Mouse (Mus musculus): Measurements from ENCODE around the gene Rbm26. TPM values are rescaled to one million over a fixed set of nuclear protein-coding genes. Genes with fewer than 3 reads are reported as not detected.

Gene Rbm26
- polyA plus RNA-seq, 1 experiment: 8.7 TPM

GRCm38 (mm10) chr14:105096221-105096620 lies 80.9 kb downstream of the Rbm26 start:
- Histone ChIP-seq H3K36me3 (ENCODE audit: control insufficient read depth, insufficient read depth, low read length) (no peaks in the 10 kb centered on the region), H3K27ac (ENCODE audit: insufficient read depth, low read depth, low read length) (no peak overlapping the region), H3K4me1 (ENCODE audit: control insufficient read depth, insufficient read depth, low read length) (no peaks in the 10 kb centered on the region), H3K4me3 (ENCODE audit: insufficient read depth, low read depth, low read length) (no peak overlapping the region), H3K27me3 (replicated peaks; ENCODE audit: control insufficient read depth, insufficient read depth, low read length) (no peaks in the 10 kb centered on the region)
- no peak for DNase-seq
- TF ChIP-seq CTCF (conservative IDR thresholded peaks at IDR 0.05; ENCODE audit: insufficient read depth, insufficient read length, low read depth, low read length) (no peak), POLR2A (IDR thresholded peaks at IDR 0.05; ENCODE audit: low read depth, low read length) (no peak)
- 55% methylated on average over 3 of the region's 3 CpGs for WGBS

- no peak overlapping the region for H3K4me3 ChIP-seq (ENCODE audit: insufficient read depth, low read depth, low read length)
- TF ChIP-seq CTCF (conservative IDR thresholded peaks at IDR 0.05; ENCODE audit: insufficient read depth, insufficient read length, low read depth, low read length) (no peak), POLR2A (IDR thresholded peaks at IDR 0.05; ENCODE audit: low read depth, low read length) (no peak)
- 85% methylated on average over 4 of the region's 4 CpGs for WGBS
- H3K4me1 ChIP-seq (ENCODE audit: control insufficient read depth, insufficient read depth, low read length): no peaks in the 10 kb centered on the region
- H3K27me3 ChIP-seq (replicated peaks; ENCODE audit: control insufficient read depth, insufficient read depth, low read length): no peaks in the 10 kb centered on the region
- no peak overlapping the region for H3K27ac ChIP-seq (ENCODE audit: insufficient read depth, low read depth, low read length)
- DNase-seq: no peak
- no peaks in the 10 kb centered on the region for H3K36me3 ChIP-seq (ENCODE audit: control insufficient read depth, insufficient read depth, low read length)
Observed at GRCm38 (mm10) chr14:105087001-105087400, 90.1 kb downstream of the Rbm26 start.

GRCm38 (mm10) chr14:105085332-105085993 lies 91.7 kb downstream of the Rbm26 start:
- 75% methylated on average over 7 of the region's 7 CpGs for WGBS
- TF ChIP-seq POLR2A (IDR thresholded peaks at IDR 0.05; ENCODE audit: low read depth, low read length): no peak
- Histone ChIP-seq H3K4me1 (ENCODE audit: control insufficient read depth, insufficient read depth, low read length) (no peaks in the 10 kb centered on the region), H3K36me3 (ENCODE audit: control insufficient read depth, insufficient read depth, low read length) (no peaks in the 10 kb centered on the region), H3K27me3 (replicated peaks; ENCODE audit: control insufficient read depth, insufficient read depth, low read length) (no peaks in the 10 kb centered on the region), H3K27ac (ENCODE audit: insufficient read depth, low read depth, low read length) (no peak overlapping the region), H3K4me3 (ENCODE audit: insufficient read depth, low read depth, low read length) (no peak overlapping the region)
- no peak for DNase-seq

GRCm38 (mm10) chr14:105084757-105085330 lies 92.3 kb downstream of the Rbm26 start:
- Histone ChIP-seq H3K4me3 (ENCODE audit: insufficient read depth, low read depth, low read length) (no peak overlapping the region), H3K27me3 (replicated peaks; ENCODE audit: control insufficient read depth, insufficient read depth, low read length) (no peaks in the 10 kb centered on the region), H3K36me3 (ENCODE audit: control insufficient read depth, insufficient read depth, low read length) (no peaks in the 10 kb centered on the region), H3K27ac (ENCODE audit: insufficient read depth, low read depth, low read length) (no peak overlapping the region), H3K4me1 (ENCODE audit: control insufficient read depth, insufficient read depth, low read length) (no peaks in the 10 kb centered on the region)
- WGBS: 65% methylated on average over 8 of the region's 8 CpGs
- TF ChIP-seq CTCF (conservative IDR thresholded peaks at IDR 0.05; ENCODE audit: insufficient read depth, insufficient read length, low read depth, low read length): no peak
- no peak for TF ChIP-seq POLR2A (IDR thresholded peaks at IDR 0.05; ENCODE audit: low read depth, low read length)
- no peak for DNase-seq

- 87% methylated on average over 11 of the region's 11 CpGs for WGBS
- Histone ChIP-seq H3K27me3 (replicated peaks; ENCODE audit: control insufficient read depth, insufficient read depth, low read length) (no peaks in the 10 kb centered on the region), H3K36me3 (ENCODE audit: control insufficient read depth, insufficient read depth, low read length) (no peaks in the 10 kb centered on the region), H3K27ac (ENCODE audit: insufficient read depth, low read depth, low read length) (no peak overlapping the region), H3K4me1 (ENCODE audit: control insufficient read depth, insufficient read depth, low read length) (no peaks in the 10 kb centered on the region), H3K4me3 (ENCODE audit: insufficient read depth, low read depth, low read length) (no peak overlapping the region)
- TF ChIP-seq CTCF (conservative IDR thresholded peaks at IDR 0.05; ENCODE audit: insufficient read depth, insufficient read length, low read depth, low read length): no peak
- no peak for TF ChIP-seq POLR2A (IDR thresholded peaks at IDR 0.05; ENCODE audit: low read depth, low read length)
- DNase-seq: no peak
Observed at GRCm38 (mm10) chr14:105084106-105084505, 93.0 kb downstream of the Rbm26 start.

- H3K4me3 ChIP-seq (ENCODE audit: insufficient read depth, low read depth, low read length): no peak overlapping the region
- H3K27me3 ChIP-seq (replicated peaks; ENCODE audit: control insufficient read depth, insufficient read depth, low read length): no peaks in the 10 kb centered on the region
- DNase-seq: no peak
- TF ChIP-seq CTCF (conservative IDR thresholded peaks at IDR 0.05; ENCODE audit: insufficient read depth, insufficient read length, low read depth, low read length): no peak
- TF ChIP-seq POLR2A (IDR thresholded peaks at IDR 0.05; ENCODE audit: low read depth, low read length): no peak
- H3K27ac ChIP-seq (ENCODE audit: insufficient read depth, low read depth, low read length): no peak overlapping the region
- no peaks in the 10 kb centered on the region for H3K36me3 ChIP-seq (ENCODE audit: control insufficient read depth, insufficient read depth, low read length)
- no peaks in the 10 kb centered on the region for H3K4me1 ChIP-seq (ENCODE audit: control insufficient read depth, insufficient read depth, low read length)
- 80% methylated on average over 2 of the region's 2 CpGs for WGBS
Observed at GRCm38 (mm10) chr14:105074776-105075175, 102.4 kb downstream of the Rbm26 start.

GRCm38 (mm10) chr14:105074376-105074775 lies 102.8 kb downstream of the Rbm26 start:
- no peaks in the 10 kb centered on the region for H3K36me3 ChIP-seq (ENCODE audit: control insufficient read depth, insufficient read depth, low read length)
- WGBS: 89% methylated on average over 7 of the region's 7 CpGs
- no peak for DNase-seq
- no peak overlapping the region for H3K4me3 ChIP-seq (ENCODE audit: insufficient read depth, low read depth, low read length)
- no peaks in the 10 kb centered on the region for H3K4me1 ChIP-seq (ENCODE audit: control insufficient read depth, insufficient read depth, low read length)
- H3K27me3 ChIP-seq (replicated peaks; ENCODE audit: control insufficient read depth, insufficient read depth, low read length): no peaks in the 10 kb centered on the region
- H3K27ac ChIP-seq (ENCODE audit: insufficient read depth, low read depth, low read length): no peak overlapping the region
- no peak for TF ChIP-seq POLR2A (IDR thresholded peaks at IDR 0.05; ENCODE audit: low read depth, low read length)
- no peak for TF ChIP-seq CTCF (conservative IDR thresholded peaks at IDR 0.05; ENCODE audit: insufficient read depth, insufficient read length, low read depth, low read length)
